In the genomic region with DNA sequence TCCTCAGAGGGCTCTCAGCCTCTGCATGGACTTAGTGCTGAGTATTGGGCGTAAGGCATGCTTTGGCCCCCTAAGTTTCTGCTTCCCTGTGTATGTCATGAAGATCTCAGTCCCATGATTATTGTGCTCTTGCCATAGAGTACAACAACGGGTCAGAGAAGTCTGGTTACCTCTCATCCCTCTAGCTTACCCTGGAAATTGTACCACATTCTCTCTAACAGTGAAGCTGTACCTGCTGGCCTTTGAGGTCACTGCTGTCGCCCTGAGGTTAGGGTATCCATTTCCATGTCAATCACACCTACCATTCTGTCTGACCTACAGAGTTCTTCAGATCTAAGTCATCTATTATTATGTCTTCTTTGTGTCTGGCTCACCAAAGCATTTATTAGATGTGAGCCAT, we compare ENCODE assay signal across 11 mouse cellular contexts.
A peak's percentile ranks its signal among the peaks of the same experiment; 100 is the strongest.
DNase-seq lines count a peak whose midpoint lies in the region; ATAC-seq and TF ChIP-seq lines count a peak whose summit lies in the region.
"Had no signal": no experiment of that assay in that cellular context is flagged by ENCODE, and none has a peak within 500 bp of the region (broad histone marks: within the 10 kb centered on the region; RNA-seq: fewer than 3 reads in every experiment).

No protein-coding gene starts in this region.

- H3K27ac ChIP-seq in heart, adult 2 months: no peak overlapping the region
- H3K27ac ChIP-seq in lung, embryonic 16.5 days (ENCODE audit: low read length): no peak overlapping the region
- no peak overlapping the region for H3K27ac ChIP-seq in hindbrain, postnatal 0 days
- H3K27ac ChIP-seq in stomach, embryonic 15.5 days: no peak overlapping the region

- H3K9me3 ChIP-seq in lung, embryonic 16.5 days (ENCODE audit: control insufficient read depth, low read length): peaks cover 35% of the 10 kb centered on the region
- peaks cover 59% of the 10 kb centered on the region for H3K9me3 ChIP-seq in hindbrain, postnatal 0 days (ENCODE audit: low read length)
- peaks cover 6% of the 10 kb centered on the region; the same call in 1 of the 2 replicates for H3K9me3 ChIP-seq in stomach, embryonic 15.5 days

- no peaks in the 10 kb centered on the region; the same call in 1 of the 2 replicates for H3K27me3 ChIP-seq in heart, adult 2 months (ENCODE audit: control insufficient read depth, insufficient read depth, low read length)
- no peaks in the 10 kb centered on the region for H3K27me3 ChIP-seq in lung, embryonic 16.5 days (ENCODE audit: control insufficient read depth, insufficient read depth, low read depth, low read length)
- no peaks in the 10 kb centered on the region for H3K27me3 ChIP-seq in hindbrain, postnatal 0 days (ENCODE audit: insufficient read depth, low read length)
- no peaks in the 10 kb centered on the region for H3K27me3 ChIP-seq in stomach, embryonic 15.5 days (replicated peaks)

- H3K36me3 ChIP-seq in heart, adult 2 months (ENCODE audit: control insufficient read depth, insufficient read depth, low read length): no peaks in the 10 kb centered on the region
- no peaks in the 10 kb centered on the region for H3K36me3 ChIP-seq in lung, embryonic 16.5 days (ENCODE audit: control insufficient read depth, insufficient read depth, low read length)
- no peaks in the 10 kb centered on the region for H3K36me3 ChIP-seq in hindbrain, postnatal 0 days (ENCODE audit: insufficient read depth, low read length)
- H3K36me3 ChIP-seq in stomach, embryonic 15.5 days: no peaks in the 10 kb centered on the region

- H3K79me2 ChIP-seq in heart, adult 2 months (replicated peaks; ENCODE audit: control insufficient read depth, insufficient read depth, low read length): no peaks in the 10 kb centered on the region

- H3K4me3 ChIP-seq in heart, adult 2 months: no peak overlapping the region
- H3K4me3 ChIP-seq in lung, embryonic 16.5 days (ENCODE audit: low read length): no peak overlapping the region
- H3K4me3 ChIP-seq in hindbrain, postnatal 0 days (ENCODE audit: low read length): no peak overlapping the region
- H3K4me3 ChIP-seq in stomach, embryonic 15.5 days (replicated peaks): no peak overlapping the region

- 36% methylated on average over 3 of the region's 3 CpGs for WGBS in heart, adult 2 months
- WGBS in lung, embryonic 16.5 days: 40% methylated on average over 3 of the region's 3 CpGs
- WGBS in hindbrain, postnatal 0 days: 47% methylated on average over 3 of the region's 3 CpGs
- 52% methylated on average over 3 of the region's 3 CpGs for WGBS in stomach, embryonic 15.5 days

- H3K4me1 ChIP-seq in heart, adult 2 months (ENCODE audit: control insufficient read depth, insufficient read depth, low read length): no peaks in the 10 kb centered on the region
- no peaks in the 10 kb centered on the region for H3K4me1 ChIP-seq in lung, embryonic 16.5 days (replicated peaks; ENCODE audit: control insufficient read depth, insufficient read depth, low read length)
- no peaks in the 10 kb centered on the region for H3K4me1 ChIP-seq in hindbrain, postnatal 0 days (ENCODE audit: insufficient read depth, low read length)
- H3K4me1 ChIP-seq in stomach, embryonic 15.5 days: no peaks in the 10 kb centered on the region

- H3K9ac ChIP-seq in heart, adult 2 months (ENCODE audit: low read depth, low read length): no peak overlapping the region
- H3K9ac ChIP-seq in lung, embryonic 16.5 days (ENCODE audit: low read length): no peak overlapping the region
- no peak overlapping the region for H3K9ac ChIP-seq in hindbrain, postnatal 0 days (replicated peaks; ENCODE audit: low read length)
- H3K9ac ChIP-seq in stomach, embryonic 15.5 days: no peak overlapping the region
- H3K9ac ChIP-seq: forebrain, postnatal 0 days had no signal

- ATAC-seq in lung, embryonic 16.5 days (ENCODE audit: low read depth): peak; percentile 18
- 0 out of 2 replicates have a peak, but pooled peaks have one; percentile 8 for ATAC-seq in hindbrain, postnatal 0 days
- ATAC-seq in stomach, embryonic 15.5 days (ENCODE audit: insufficient read depth, low FRiP score, low read depth): peak; percentile 4; the same call in 1 of the 2 replicates
- ATAC-seq: forebrain, postnatal 0 days had no signal

- no peak overlapping the region for H3K4me2 ChIP-seq in lung, embryonic 16.5 days (ENCODE audit: low read depth, low read length)
- H3K4me2 ChIP-seq in hindbrain, postnatal 0 days (ENCODE audit: low read depth, low read length): no peak overlapping the region
- no peak overlapping the region for H3K4me2 ChIP-seq in stomach, embryonic 15.5 days

- DNase-seq in heart, adult 11 months: peak; percentile 93
- no peak for DNase-seq in heart, adult 2 months
- DNase-seq in lung, postnatal 14 days: no peak
- no peak for DNase-seq in hindbrain, postnatal 0 days (ENCODE audit: low spot score)
- DNase-seq in layer of hippocampus, adult 9-10 months (ENCODE audit: low spot score): no peak
- DNase-seq in cerebellum, adult 11 months: no peak
- DNase-seq: forebrain, postnatal 0 days; lung, postnatal 10 days; right cerebral cortex, adult 18-20 months had no signal

- no peak for TF ChIP-seq CTCF in heart, adult 2 months (IDR thresholded peaks at IDR 0.05)
- no peak for TF ChIP-seq CTCF in hindbrain, postnatal 0 days (IDR thresholded peaks at IDR 0.05; ENCODE audit: low read depth)

- intact Hi-C loops in heart, adult 2 months (cut with DNase I): no loop called here

- TF ChIP-seq POLR2A in heart, adult 2 months (IDR thresholded peaks at IDR 0.05; ENCODE audit: insufficient read depth, low read depth, low read length): no peak

- no peak for TF ChIP-seq EP300 in heart, adult 2 months (IDR thresholded peaks at IDR 0.05; ENCODE audit: insufficient read depth, low read depth, low read length)
